Mouse (Mus musculus): Measurements from ENCODE around the gene Rasa4. TPM values are rescaled to one million over a fixed set of nuclear protein-coding genes. Genes with fewer than 3 reads are reported as not detected.
A peak's percentile ranks its signal among the peaks of the same experiment; 100 is the strongest.
"Not testable (repeated sequence)": the region's sequence is repeated elsewhere in the genome, so short reads cannot be mapped to it uniquely, and the experiment has no call there.

Gene Rasa4
- total RNA-seq, 2 experiments from 2014 or later = 4.8 to 10.3 TPM

- not testable (repeated sequence) for DNase-seq (ENCODE audit: low spot score in 2 of 2)
These were observed 17.1 kb upstream of the Rasa4 start for GRCm38 (mm10) chr5:136066404-136067148.

- no peak for DNase-seq (ENCODE audit: low spot score in 2 of 2)
These were observed 14.3 kb upstream of the Rasa4 start for GRCm38 (mm10) chr5:136069411-136069810.

GRCm38 (mm10) chr5:136073051-136073450, 10.7 kb upstream of the Rasa4 start:
- no peak for DNase-seq (ENCODE audit: low spot score in 2 of 2)

- DNase-seq (ENCODE audit: low spot score in 2 of 2) = no peak
These were observed 10.2 kb upstream of the Rasa4 start for GRCm38 (mm10) chr5:136073526-136073925.

GRCm38 (mm10) chr5:136075076-136075475, 8.6 kb upstream of the Rasa4 start:
- DNase-seq (ENCODE audit: low spot score in 2 of 2) = no peak

GRCm38 (mm10) chr5:136076284-136076683, 7.4 kb upstream of the Rasa4 start:
- no peak for DNase-seq (ENCODE audit: low spot score in 2 of 2)

- DNase-seq (ENCODE audit: low spot score in 2 of 2) = no peak
These were observed 6.6 kb upstream of the Rasa4 start for GRCm38 (mm10) chr5:136077001-136077550.

- no peak for DNase-seq (ENCODE audit: low spot score in 2 of 2)
These were observed 5.6 kb upstream of the Rasa4 start for GRCm38 (mm10) chr5:136078136-136078535.

DNA sequence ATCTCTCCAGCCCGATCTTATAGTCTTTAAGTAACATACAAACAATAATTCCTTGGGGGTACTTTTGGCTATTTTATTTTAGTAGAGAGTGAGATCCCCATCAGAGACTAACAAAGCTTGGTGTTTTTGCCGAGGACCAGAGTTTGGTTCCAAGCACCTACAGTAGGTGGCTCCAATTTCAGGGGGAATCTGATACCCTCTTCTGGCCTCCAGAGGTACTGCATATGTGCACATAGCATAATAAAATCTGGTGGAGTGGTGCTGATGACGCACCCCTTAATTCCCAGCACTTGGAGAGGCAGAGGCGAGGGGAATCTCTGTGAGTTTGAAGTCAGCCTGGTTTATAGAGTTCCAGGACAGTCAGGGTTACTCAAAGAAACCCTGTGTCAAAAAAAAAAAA, 1.4 kb upstream of the Rasa4 start:
- DNase-seq (ENCODE audit: low spot score in 2 of 2) = no peak

DNA sequence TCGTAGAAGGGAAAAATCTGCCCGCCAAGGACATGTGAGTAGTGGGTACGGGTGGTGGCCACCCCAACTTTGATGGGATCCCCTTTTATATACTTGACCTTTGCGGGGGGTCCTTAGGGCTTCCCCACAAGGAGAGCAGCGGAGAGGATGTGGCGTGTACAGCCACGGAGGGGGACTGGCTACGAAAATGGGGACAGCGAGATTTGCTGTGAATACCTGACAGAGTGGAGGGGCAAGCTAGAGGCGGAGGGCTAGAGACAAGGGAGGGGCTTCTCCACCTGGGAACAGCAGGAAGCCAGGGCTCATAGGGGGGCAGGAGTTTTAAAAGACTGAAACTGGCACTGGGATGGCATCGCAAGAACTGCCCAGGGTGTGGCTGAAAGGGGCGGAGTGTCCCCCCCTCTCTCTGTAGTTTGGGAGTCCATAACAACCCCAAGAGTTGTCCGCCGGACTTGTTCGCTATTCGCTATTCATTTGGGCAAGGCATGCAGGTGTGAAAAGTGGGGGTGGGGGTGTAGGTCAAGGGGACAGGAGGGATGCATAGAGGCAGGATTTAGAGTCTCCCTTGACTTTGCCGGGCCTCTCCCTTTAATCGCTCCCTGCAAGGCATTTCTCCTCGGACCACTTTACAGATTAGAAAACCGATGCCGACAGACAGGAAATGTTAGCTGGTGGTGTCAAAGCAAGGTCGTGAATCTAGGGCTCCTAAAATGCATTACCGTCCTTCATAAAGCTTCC, 597 bp downstream of the Rasa4 start:
- no peak for DNase-seq (ENCODE audit: low spot score in 2 of 2)

DNA sequence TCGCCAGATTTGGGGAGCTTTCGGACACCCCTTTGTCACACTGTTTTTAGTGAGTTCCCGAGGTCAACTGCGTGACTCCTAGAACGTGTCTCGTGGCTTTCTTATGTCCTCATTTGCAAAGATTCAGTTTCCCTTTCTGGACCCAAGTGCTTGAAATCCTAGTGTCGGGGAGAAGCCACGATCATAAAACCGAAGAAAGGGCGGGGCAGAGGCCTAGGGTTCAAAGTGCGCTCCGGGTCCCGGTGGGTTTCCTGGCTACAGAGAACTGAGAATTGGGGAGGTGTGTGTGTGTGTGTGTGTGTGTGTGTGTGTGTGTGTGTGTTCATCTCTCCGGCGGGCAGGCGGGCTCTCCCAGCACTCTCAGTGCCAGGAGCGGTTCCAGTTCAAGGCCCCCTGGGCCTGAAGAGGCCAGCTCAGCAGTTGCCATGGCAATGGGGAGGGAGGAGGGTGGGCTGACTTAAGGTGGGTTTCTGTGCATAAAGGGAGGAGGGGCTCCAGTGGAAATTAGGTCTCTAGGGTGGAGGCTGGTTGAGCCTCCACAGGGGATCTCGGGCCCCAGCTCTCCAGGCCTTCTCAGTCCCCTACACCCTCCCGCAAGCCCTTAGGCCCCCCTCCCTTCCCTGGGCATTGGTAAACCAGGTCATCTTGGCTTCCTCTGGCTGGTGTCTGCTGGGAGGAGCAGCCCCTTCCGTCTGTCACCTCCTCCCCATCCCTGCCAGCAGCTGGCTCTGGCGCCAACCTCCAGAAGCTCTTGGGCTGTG, 1.4 kb downstream of the Rasa4 start:
- DNase-seq (ENCODE audit: low spot score in 2 of 2) = no peak

- no peak for DNase-seq (ENCODE audit: low spot score in 2 of 2)
These were observed 2.6 kb downstream of the Rasa4 start for GRCm38 (mm10) chr5:136086290-136086689.

DNA sequence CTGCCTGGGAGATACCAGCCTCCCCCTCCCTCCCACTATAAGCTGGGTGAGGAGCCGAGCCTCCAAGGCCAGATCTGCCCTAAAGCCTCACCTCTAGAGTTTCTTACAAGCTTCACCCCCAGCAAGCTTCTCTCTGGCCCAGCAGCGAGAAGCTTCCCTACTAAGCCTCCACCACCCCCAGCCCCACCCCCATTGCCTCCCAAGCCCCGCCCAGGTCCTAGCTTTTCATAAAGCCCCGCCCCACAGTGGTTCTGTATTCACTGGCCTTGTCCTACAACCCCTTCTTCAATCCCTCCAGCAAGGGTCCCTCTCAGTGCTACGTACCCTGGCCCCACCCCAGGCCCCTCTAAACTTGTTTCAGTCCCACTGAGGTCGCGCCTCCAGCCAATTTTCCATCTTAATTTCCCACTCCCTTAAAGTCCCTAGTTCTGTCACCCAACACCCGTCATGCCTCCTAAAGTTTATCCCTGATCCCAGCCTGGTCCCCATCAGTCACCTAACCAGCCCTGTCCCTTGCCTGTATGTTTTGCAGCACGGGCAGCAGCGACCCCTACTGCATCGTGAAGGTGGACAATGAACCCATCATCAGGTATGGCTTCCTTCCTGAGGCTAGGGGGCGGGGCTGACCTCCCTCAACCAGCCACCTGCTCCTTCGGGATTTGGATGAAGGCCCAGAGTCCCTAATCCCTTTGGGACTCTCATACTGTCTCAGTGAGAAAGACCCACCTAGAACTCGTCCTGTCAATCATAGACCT, 5.3 kb downstream of the Rasa4 start:
- DNase-seq (ENCODE audit: low spot score in 2 of 2) = no peak

- no peak for DNase-seq (ENCODE audit: low spot score in 2 of 2)
These were observed 8.2 kb downstream of the Rasa4 start for GRCm38 (mm10) chr5:136091927-136092326.

DNA sequence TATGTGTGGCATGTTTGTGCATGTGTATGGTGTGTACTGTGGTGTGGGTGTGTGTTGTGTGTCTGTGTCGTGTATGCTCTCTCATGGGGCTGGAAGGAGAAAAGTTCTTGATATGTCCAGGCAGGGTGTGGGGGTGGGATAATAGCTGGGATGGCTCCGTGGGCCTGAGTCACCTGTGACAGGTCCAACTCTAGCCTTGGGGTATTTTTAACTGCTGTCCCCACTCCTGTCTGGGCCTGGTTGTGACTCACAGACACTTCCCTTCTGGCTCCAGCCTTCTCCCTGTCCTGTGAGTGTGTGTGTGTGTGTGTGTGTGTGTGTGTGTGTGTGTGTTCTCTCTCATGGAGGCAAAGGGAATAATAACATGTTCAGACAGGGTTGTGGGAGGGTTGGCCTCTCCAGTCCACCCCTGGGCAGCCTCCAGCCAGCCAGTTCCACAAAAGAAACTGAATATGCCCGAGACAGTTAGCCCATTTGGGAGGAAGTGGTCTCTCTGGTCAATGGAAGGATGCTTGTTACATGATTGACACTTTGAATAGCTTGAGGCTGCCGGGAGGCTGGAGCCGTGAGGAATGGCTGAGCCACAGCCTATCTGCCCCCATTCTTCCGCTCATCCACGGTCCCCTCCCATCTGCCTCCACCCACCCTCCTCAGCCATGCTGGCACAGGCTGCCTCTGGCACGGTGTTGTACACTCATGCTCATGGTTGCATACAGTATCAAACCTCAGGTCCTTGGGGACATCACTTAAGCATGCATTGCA, 10.7 kb downstream of the Rasa4 start:
- DNase-seq (ENCODE audit: low spot score in 2 of 2) = peak; percentile 39 to 50

DNA sequence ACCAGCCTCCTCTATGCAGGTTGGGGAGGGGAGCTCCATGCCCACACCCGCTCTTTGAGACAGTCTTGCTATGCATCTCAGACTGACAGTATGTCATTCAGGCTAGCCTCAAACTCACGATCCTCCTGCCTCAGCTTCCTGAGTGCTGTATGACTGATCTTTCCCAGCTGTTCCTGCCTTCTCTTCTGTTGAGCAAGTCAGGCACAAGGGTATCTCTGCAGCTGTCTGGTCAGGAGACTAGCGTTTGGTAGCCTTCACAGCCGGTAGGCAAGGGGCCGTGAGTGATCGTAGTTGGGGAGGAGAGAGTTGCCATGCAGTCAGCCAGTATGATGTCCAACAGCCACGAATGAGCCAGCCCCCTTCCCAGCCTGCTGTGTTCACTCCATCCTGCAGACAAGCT, 11.4 kb downstream of the Rasa4 start:
- DNase-seq (ENCODE audit: low spot score in 2 of 2) = no peak

GRCm38 (mm10) chr5:136098536-136098935, 14.8 kb downstream of the Rasa4 start:
- DNase-seq (ENCODE audit: low spot score in 2 of 2) = no peak

DNA sequence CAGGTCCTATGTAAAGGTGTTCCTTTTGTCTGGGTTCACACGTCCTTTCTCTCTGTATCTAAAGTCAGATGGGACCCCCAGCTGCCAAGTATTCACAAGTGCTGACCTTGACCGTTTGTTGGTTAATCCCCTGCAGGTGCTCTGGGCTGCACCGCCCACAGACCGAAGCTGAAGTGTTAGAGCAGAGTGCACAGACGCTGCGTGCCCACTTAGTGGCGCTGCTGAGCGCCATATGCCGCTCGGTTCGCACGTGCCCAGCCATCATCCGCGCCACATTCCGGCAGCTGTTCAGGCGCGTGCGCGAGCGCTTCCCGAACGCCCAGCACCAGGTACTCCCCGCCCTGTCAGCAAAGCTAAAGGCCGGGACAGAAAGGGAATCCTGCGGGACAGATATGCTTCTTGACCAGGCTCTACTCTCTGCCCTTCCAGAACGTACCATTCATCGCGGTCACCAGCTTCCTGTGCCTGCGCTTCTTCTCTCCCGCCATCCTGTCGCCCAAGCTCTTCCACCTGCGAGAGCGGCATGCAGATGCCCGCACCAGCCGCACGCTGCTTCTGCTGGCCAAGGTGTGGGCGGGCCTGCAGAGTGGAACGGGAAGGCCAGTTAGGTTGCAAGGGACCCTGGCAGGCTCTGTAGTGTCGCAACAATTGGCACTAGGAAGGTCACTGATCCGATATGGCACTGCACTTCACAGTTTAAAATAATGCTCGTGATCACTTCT, 18.5 kb downstream of the Rasa4 start:
- DNase-seq (ENCODE audit: low spot score in 2 of 2) = peak; percentile 71 to 80

DNA sequence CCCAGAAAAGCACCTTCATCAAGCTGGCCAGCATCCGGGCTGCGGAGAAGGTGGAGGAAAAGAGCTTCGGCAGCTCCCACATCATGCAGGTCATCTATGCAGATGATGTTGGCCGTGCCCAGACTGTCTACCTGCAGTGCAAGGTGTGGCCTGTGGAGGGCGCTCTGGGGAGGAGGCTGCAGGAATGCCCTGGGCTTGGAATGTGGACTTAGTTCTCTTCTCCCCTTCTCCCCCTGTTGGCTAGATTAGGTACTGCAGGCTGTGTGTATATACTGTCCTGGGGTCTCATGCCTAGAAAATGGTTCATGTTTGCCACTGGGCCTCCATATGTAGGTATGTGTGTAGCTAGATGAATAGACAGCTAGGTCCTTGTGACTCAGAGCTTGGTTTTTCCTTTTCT, 20.8 kb downstream of the Rasa4 start:
- DNase-seq (ENCODE audit: low spot score in 2 of 2) = no peak

Measured in left cerebral cortex, adult 18-20 months (tissue).